Mouse (Mus musculus): Measurements from ENCODE around the gene Csrp3. TPM values are rescaled to one million over a fixed set of nuclear protein-coding genes. Genes with fewer than 3 reads are reported as not detected.

Gene Csrp3
- total and polyA plus RNA-seq, 3 experiments, result 1.7 to 2.3 TPM; not detected in 1

DNA sequence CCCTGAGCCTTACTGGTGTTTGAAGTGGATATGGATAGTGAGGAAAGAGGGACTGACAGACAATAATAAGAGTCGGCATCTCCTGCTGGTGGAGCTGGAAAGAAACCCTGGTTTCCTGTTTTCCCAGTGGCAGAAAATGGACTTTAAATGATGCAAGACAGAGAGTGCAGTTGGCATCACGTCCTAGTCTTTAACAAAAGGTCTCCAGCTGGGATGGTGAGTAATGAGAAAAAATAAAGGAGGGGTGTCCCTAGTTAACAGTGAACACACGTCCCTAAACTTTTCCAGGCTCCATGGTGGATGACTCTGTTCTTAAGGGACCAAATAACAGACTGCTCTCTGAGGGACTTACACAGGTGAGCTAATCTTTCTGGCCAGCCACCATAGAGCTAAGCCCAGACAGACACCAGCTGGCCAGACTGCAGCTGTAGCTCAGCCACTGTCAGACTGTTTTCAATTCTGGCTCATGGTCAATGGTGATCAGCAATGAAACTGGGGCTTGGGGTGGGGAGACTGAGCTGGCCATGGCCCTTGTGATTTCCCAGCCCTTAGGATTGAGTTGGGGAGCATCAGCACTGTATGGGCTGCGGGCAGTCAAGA, 13.4 kb downstream of the Csrp3 start:
- H3K79me2 ChIP-seq (replicated peaks; ENCODE audit: control insufficient read depth, extremely low read depth, insufficient read depth, poor library complexity, severe bottlenecking), result no peaks in the 10 kb centered on the region
- in situ Hi-C loops (cut with MboI; ENCODE audit: low pct_ligation_motif_present, low pct_unique_long_range_greater_than_20kb, low sequenced_read_pairs) (no loop called here), dilution Hi-C loops (cut with MboI; ENCODE audit: extremely low pct_ligation_motif_present, extremely low pct_unique_long_range_greater_than_20kb, low sequenced_read_pairs) (no loop called here)
- H3K4me2 ChIP-seq (ENCODE audit: insufficient read depth, low read depth, poor library complexity, severe bottlenecking), result no peak overlapping the region
- no peaks in the 10 kb centered on the region for H3K27me3 ChIP-seq (replicated peaks)
- H3K9me3 ChIP-seq (replicated peaks; ENCODE audit: low read length), result no peaks in the 10 kb centered on the region
- no peak for TF ChIP-seq MAX (IDR thresholded peaks at IDR 0.05; ENCODE audit: low read length)
- TF ChIP-seq RCOR1 (conservative IDR thresholded peaks at IDR 0.05; ENCODE audit: low read depth, low read length), result no peak
- TF ChIP-seq MAZ (IDR thresholded peaks at IDR 0.05; ENCODE audit: low read depth, low read length), result no peak
- TF ChIP-seq GABPA (IDR thresholded peaks at IDR 0.05; ENCODE audit: insufficient replicate concordance, low read depth, low read length), result no peak
- TF ChIP-seq MEF2A (IDR thresholded peaks at IDR 0.05; ENCODE audit: borderline replicate concordance, low read depth, low read length), result no peak
- TF ChIP-seq RAD21 (IDR thresholded peaks at IDR 0.05; ENCODE audit: low read depth, low read length), result no peak
- no peak for TF ChIP-seq ZMIZ1 (IDR thresholded peaks at IDR 0.05; ENCODE audit: low read depth, low read length)
- no peak for TF ChIP-seq CTCF (conservative IDR thresholded peaks at IDR 0.05 in 1 of 2, IDR thresholded peaks at IDR 0.05 in 1 of 2; ENCODE audit: low read depth in 2 of 2, low read length in 2 of 2)
- TF ChIP-seq ZKSCAN1 (IDR thresholded peaks at IDR 0.05; ENCODE audit: borderline replicate concordance, low read depth, low read length), result no peak
- peaks cover 9 to 24% of the 10 kb centered on the region in 2 experiments for H3K4me1 ChIP-seq (ENCODE audit: control insufficient read depth in 1 of 2, insufficient read depth in 2 of 2)
- H3K27ac ChIP-seq (ENCODE audit: insufficient read depth, low read depth), result no peak overlapping the region
- H3K36me3 ChIP-seq (replicated peaks in 1 of 2; ENCODE audit: control insufficient read depth in 1 of 2, insufficient read depth in 1 of 2, low read length in 1 of 2), result no peaks in the 10 kb centered on the region
- no peak for DNase-seq (ENCODE audit: extremely low read depth)
- H3K9ac ChIP-seq (ENCODE audit: insufficient read depth, low read depth), result no peak overlapping the region
- H3K4me3 ChIP-seq (replicated peaks in 1 of 3; ENCODE audit: low read depth in 2 of 3, low read length in 2 of 3, poor library complexity in 1 of 3), result no peak overlapping the region

DNA sequence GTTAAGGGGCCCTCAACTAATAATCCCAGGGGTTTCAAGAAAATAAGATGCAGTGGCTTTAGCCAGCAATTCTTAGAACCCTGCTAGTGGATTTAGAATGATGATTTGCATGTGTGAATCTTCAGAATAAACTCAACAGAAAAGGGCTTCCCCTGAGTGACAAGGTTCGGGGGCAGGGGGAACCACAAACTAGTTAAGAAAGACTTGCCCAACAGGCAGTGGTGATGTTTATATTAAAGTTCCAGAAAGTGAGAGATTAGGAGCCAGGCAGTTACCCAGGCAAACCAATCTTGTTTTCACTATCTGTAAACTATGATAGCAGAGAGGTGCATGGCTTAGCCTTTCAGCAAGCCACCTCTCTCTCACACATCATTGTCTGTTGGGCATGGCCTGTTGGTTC, 15.1 kb downstream of the Csrp3 start:
- dilution Hi-C loops (cut with MboI; ENCODE audit: extremely low pct_ligation_motif_present, extremely low pct_unique_long_range_greater_than_20kb, low sequenced_read_pairs), result no loop called here
- H3K27ac ChIP-seq (ENCODE audit: insufficient read depth, low read depth), result no peak overlapping the region
- H3K9me3 ChIP-seq (replicated peaks; ENCODE audit: low read length), result no peaks in the 10 kb centered on the region
- peak; percentile 38 for DNase-seq (ENCODE audit: extremely low read depth)
- in situ Hi-C loops (cut with MboI; ENCODE audit: low pct_ligation_motif_present, low pct_unique_long_range_greater_than_20kb, low sequenced_read_pairs), result no loop called here
- no peak overlapping the region for H3K9ac ChIP-seq (ENCODE audit: insufficient read depth, low read depth)
- peaks cover 9 to 29% of the 10 kb centered on the region in 2 experiments for H3K4me1 ChIP-seq (ENCODE audit: control insufficient read depth in 1 of 2, insufficient read depth in 2 of 2)
- no peaks in the 10 kb centered on the region for H3K79me2 ChIP-seq (replicated peaks; ENCODE audit: control insufficient read depth, extremely low read depth, insufficient read depth, poor library complexity, severe bottlenecking)
- TF ChIP-seq ETS1 (conservative IDR thresholded peaks at IDR 0.05; ENCODE audit: low read depth, low read length) (no peak), MXI1 (IDR thresholded peaks at IDR 0.05; ENCODE audit: low read depth, low read length) (no peak), MAZ (IDR thresholded peaks at IDR 0.05; ENCODE audit: low read depth, low read length) (no peak), ZNF384 (IDR thresholded peaks at IDR 0.05; ENCODE audit: low read depth, low read length) (no peak), ZMIZ1 (IDR thresholded peaks at IDR 0.05; ENCODE audit: low read depth, low read length) (no peak), RCOR1 (conservative IDR thresholded peaks at IDR 0.05; ENCODE audit: low read depth, low read length) (no peak), USF1 (IDR thresholded peaks at IDR 0.05; ENCODE audit: low read depth, low read length) (no peak)
- H3K36me3 ChIP-seq (replicated peaks in 1 of 2; ENCODE audit: control insufficient read depth in 1 of 2, insufficient read depth in 1 of 2, low read length in 1 of 2), result peaks cover 0 to 3% of the 10 kb centered on the region in 2 experiments
- no peak overlapping the region for H3K4me2 ChIP-seq (ENCODE audit: insufficient read depth, low read depth, poor library complexity, severe bottlenecking)
- no peak overlapping the region for H3K4me3 ChIP-seq (replicated peaks in 1 of 3; ENCODE audit: low read depth in 2 of 3, low read length in 2 of 3, poor library complexity in 1 of 3)
- H3K27me3 ChIP-seq (replicated peaks), result no peaks in the 10 kb centered on the region

All from CH12.LX (cell line).